Mouse (Mus musculus) limb, embryonic 14.5 days (tissue): Measurements from ENCODE around the gene Mcemp1. TPM values are rescaled to one million over a fixed set of nuclear protein-coding genes. Genes with fewer than 3 reads are reported as not detected.

ENCODE experiments used
- ATAC-seq: fragments of 200-750 bp; cut with Nextera tagmentation; 2 replicates; pipeline ENCODE4 v1.8.0; 2017; ENCODE audit warnings: low read depth, moderate number of reproducible peaks, moderate TSS enrichment; ENCODE audit not compliant: low FRiP score
- DNase-seq: peaks from one replicate; pipeline ENCODE4 v3.0.0-alpha.2; 2015; ENCODE audit warnings: low spot score
- H3K27ac ChIP-seq: fragments of 300-500 bp; sonication (generic); replicated peaks from 2 replicates; pipeline ENCODE4 v1.5.1; 2014; ENCODE audit warnings: low read depth, mild to moderate bottlenecking, low read length, moderate library complexity, mixed read lengths
- H3K27me3 ChIP-seq: fragments of 300-500 bp; sonication (generic); 2 replicates; pipeline ENCODE4 v1.6.1; 2014; ENCODE audit warnings: low read length, mixed read lengths; ENCODE audit not compliant: control insufficient read depth, insufficient read depth
- H3K36me3 ChIP-seq: fragments of 300-500 bp; sonication (generic); 2 replicates; pipeline ENCODE4 v1.6.1; 2014; ENCODE audit warnings: mild to moderate bottlenecking, low read length, moderate library complexity, mixed read lengths; ENCODE audit not compliant: control insufficient read depth, insufficient read depth
- H3K4me1 ChIP-seq: fragments of 300-500 bp; sonication (generic); 2 replicates; pipeline ENCODE4 v1.6.1; 2014; ENCODE audit warnings: antibody characterized with exemption, low read length, mixed read lengths; ENCODE audit not compliant: control insufficient read depth, insufficient read depth
- H3K4me2 ChIP-seq: fragments of 300-500 bp; sonication (generic); replicated peaks from 2 replicates; pipeline ENCODE4 v1.6.1; 2014; ENCODE audit warnings: low read depth, mild to moderate bottlenecking, low read length, moderate library complexity; ENCODE audit not compliant: severe bottlenecking
- H3K4me3 ChIP-seq: fragments of 300-500 bp; sonication (generic); replicated peaks from 2 replicates; pipeline ENCODE4 v1.5.1; 2014; ENCODE audit warnings: low read length
- H3K9ac ChIP-seq: fragments of 300-500 bp; sonication (generic); 2 replicates; pipeline ENCODE4 v1.6.1; 2014; ENCODE audit warnings: mild to moderate bottlenecking, low read depth, low read length, moderate library complexity; ENCODE audit not compliant: severe bottlenecking
- H3K9me3 ChIP-seq: fragments of 300-500 bp; sonication (generic); 2 replicates; pipeline ENCODE4 v1.6.1; 2016; ENCODE audit warnings: low read length; ENCODE audit not compliant: control insufficient read depth
- POLR2A ChIP-seq: fragments of 200-500 bp; IDR thresholded peaks from 2 replicates; pipeline ENCODE4 v1.8.0; 2012; ENCODE audit warnings: inconsistent platforms, mild to moderate bottlenecking, moderate library complexity, borderline replicate concordance; ENCODE audit not compliant: insufficient read depth, insufficient read length; ENCODE audit errors: extremely low read depth
- WGBS: fragments of 180-500 bp; shearing (Covaris S2); extraction: QIAGEN DNeasy Blood & Tissue Kit; methylation state at CpG from one replicate; pipeline ENCODE4 v1.1.7; 2014; 5-methylcytosine and 5-hydroxymethylcytosine counted together
- polyA plus RNA-seq, 2 experiments: library from polyadenylated mRNA; depleted of rRNA in 1 of 2; stranded (reverse) in 1 of 2; unstranded in 1 of 2; fragments of >200 nt; fragmentation: Nextera tagmentation in 1 of 2; extraction: Ambion mirVana in 1 of 2; gene quantifications; 2 replicates each; pipeline versions ENCODE4 v1.2.1 to v1.2.3; 2012 to 2014

The Mcemp1 gene
- polyA plus RNA-seq (2012; rRNA removed) (0.14 and 0.34 TPM in 2 replicates), polyA plus RNA-seq (2014; fragmentation: Nextera tagmentation; extraction: Ambion mirVana) (0.26 and 0.29 TPM in 2 replicates)

DNA sequence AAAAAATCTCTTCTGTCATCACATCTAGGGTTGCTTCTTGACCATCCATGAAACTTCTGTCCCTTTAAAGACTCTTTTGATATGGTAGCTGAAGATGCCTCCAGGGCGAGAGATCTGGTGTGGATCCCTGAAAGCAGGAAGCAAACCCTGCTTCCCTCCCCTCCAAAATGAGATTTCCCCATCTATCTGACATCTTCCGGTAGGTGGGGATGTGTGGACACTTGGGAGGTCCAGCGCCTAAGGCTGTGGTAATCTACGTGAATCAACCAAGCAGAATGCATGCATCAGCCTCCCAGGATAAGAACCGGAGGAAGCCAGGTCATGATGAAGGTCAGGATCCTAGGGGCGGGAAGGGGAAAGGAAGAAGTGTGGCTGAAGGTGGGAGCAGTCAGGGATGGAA, at the start of gene Mcemp1:
Mcemp1 (plus strand) TSS at position 248 of the 400 bp plus-strand sequence.
- ATAC-seq = no peak
- H3K27me3 ChIP-seq = no peaks in the 10 kb centered on the region
- WGBS = 72% methylated on average over 6 of the region's 6 CpGs

DNA sequence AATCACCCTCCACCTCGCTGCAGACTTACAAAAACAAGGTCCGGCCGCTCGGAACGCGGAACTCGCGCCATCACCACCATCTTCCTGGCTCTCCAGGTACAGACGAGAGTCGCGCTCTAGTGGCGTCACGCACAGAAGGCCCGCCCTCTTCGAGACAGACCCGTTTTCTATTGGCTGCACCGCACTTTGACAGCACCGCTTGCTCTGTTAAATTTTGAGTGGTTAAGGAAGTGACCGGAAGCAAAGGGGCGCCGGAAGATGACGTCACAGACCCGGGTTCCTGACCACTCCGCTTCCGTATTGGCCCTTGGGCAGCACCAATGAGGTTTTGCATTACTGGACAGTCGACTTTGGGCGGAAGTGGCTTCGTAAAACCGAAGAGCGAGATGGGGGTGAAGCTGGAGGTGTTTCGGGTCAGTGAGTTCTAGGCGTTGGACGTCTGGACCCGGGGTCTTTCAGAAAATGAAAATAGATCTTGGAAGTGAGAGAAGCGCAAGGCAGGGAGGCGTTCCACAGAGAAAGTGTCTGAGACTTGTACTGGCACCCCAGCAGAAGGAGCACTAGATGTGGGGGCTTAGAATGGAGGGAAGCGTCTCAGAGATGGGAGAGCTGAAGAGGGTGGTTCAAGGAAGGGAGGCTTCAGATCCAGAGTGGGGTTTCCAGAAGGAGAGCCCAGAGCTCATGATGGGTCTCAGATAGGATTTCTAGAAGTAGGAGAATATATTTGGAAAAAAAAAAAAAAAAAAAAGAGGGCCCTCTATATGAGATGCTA, 44.2 kb upstream of the Mcemp1 start, which contains the start of the genes Xab2 and Pet100:
Xab2 (minus strand) TSS at position 118 of the 772 bp plus-strand sequence.
Pet100 (plus strand) TSS at position 350 of the 772 bp plus-strand sequence.
- Histone ChIP-seq H3K27ac (no peak within 1 kb of the TSS), H3K4me2 (peak within 1 kb of the TSS; percentile 89), H3K4me3 (peak within 1 kb of the TSS; percentile 82), H3K9me3 (no peaks in the 10 kb centered on the region), H3K27me3 (no peaks in the 10 kb centered on the region), H3K36me3 (peaks cover 22% of the 10 kb centered on the region), H3K4me1 (peaks cover 5% of the 10 kb centered on the region), H3K9ac (peak within 1 kb of the TSS; percentile 75)
- TF ChIP-seq POLR2A = peak; percentile 65; the same call in 1 of the 2 replicates
- 1% methylated on average over 37 of the region's 37 CpGs for WGBS
- DNase-seq (peak; percentile 100), ATAC-seq (peak; percentile 99)

More for the DNA sequence above, at the start of gene Mcemp1:
- no peak for DNase-seq
- Histone ChIP-seq H3K4me2 (no peak within 1 kb of the TSS), H3K9ac (no peak within 1 kb of the TSS), H3K4me1 (no peaks in the 10 kb centered on the region), H3K4me3 (no peak within 1 kb of the TSS), H3K9me3 (no peaks in the 10 kb centered on the region), H3K36me3 (no peaks in the 10 kb centered on the region), H3K27ac (no peak within 1 kb of the TSS)
- no peak for TF ChIP-seq POLR2A

GRCm38 (mm10) chr8:3622119-3622518, 43.4 kb upstream of the Mcemp1 start:
- Histone ChIP-seq H3K27me3 (no peaks in the 10 kb centered on the region), H3K9me3 (no peaks in the 10 kb centered on the region), H3K9ac (peak overlapping the region; percentile 63), H3K36me3 (peaks cover 17% of the 10 kb centered on the region), H3K4me1 (peaks cover 5% of the 10 kb centered on the region), H3K27ac (no peak overlapping the region), H3K4me3 (peak overlapping the region; percentile 82), H3K4me2 (peak overlapping the region; percentile 77)
- no peak for TF ChIP-seq POLR2A
- ATAC-seq = no peak
- DNase-seq = no peak
- WGBS = 71% methylated on average over 8 of the region's 8 CpGs

DNA sequence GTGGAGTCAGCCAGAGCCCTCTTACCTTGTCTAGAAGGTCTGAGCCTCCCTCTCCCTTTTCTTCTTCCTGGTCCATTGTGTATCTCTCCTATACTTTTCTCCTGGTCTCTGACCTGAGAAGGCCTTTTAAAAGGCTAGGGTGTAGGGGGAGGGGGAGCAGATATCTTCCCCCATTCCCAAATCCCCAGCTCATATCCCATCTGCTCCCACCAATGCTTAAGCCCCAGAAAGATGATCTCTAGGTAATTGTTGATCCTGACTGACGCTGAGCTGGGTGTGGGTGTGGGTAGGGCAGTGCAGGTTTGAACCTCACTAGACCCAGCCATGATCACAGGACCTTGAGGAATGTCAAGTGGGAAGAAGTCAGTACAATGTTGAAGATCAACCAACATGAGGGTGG, 40.1 kb upstream of the Mcemp1 start, which contains the start of gene Pcp2:
Pcp2 (minus strand) TSS at position 101 of the 400 bp plus-strand sequence.
- Histone ChIP-seq H3K27ac (no peak within 1 kb of the TSS), H3K9ac (no peak within 1 kb of the TSS), H3K36me3 (no peaks in the 10 kb centered on the region), H3K4me2 (no peak within 1 kb of the TSS), H3K4me1 (peaks cover 1% of the 10 kb centered on the region; the same call in 1 of the 2 replicates), H3K27me3 (no peaks in the 10 kb centered on the region), H3K4me3 (no peak within 1 kb of the TSS), H3K9me3 (no peaks in the 10 kb centered on the region)
- ATAC-seq (no peak), DNase-seq (no peak)
- WGBS = 50% methylated on average over 1 of the region's 1 CpGs
- TF ChIP-seq POLR2A = no peak

DNA sequence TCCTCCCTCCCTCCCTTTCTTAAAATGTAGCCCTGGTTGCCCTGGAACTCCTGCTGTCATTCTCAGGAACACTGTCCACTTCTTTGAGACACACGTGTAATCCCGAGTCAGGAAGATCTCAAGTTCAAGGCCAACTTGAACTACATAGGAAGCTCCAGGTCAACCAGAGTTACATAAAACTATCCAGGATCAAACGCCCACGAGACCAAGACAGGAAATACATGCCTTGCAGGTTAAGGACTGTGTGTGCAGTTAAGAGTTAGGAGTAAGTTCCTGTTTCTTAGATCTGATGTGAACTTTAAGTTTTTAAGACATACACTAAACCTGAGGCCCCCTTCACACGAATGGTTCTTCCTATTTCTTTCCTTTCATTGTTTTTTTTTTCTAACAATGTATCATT, 38.6 kb upstream of the Mcemp1 start:
- no peak for DNase-seq
- H3K9ac ChIP-seq = no peak overlapping the region
- no peaks in the 10 kb centered on the region for H3K4me1 ChIP-seq
- 61% methylated on average over 5 of the region's 5 CpGs for WGBS
- no peaks in the 10 kb centered on the region for H3K36me3 ChIP-seq
- TF ChIP-seq POLR2A = no peak
- 0 out of 2 replicates have a peak, but pooled peaks cover 6% of the 10 kb centered on the region for H3K27me3 ChIP-seq
- no peak overlapping the region for H3K27ac ChIP-seq
- H3K9me3 ChIP-seq = no peaks in the 10 kb centered on the region
- H3K4me2 ChIP-seq = no peak overlapping the region
- no peak overlapping the region for H3K4me3 ChIP-seq
- no peak for ATAC-seq
